Mouse (Mus musculus) midbrain, embryonic 12.5 days (tissue): ENCODE measurements around the gene Pdlim4. TPM values are rescaled to one million over a fixed set of nuclear protein-coding genes. Genes with fewer than 3 reads are reported as not detected.
"Not testable (repeated sequence)": the region's sequence is repeated elsewhere in the genome, so short reads cannot be mapped to it uniquely, and the experiment has no call there.

Experiments
- ATAC-seq: fragments of 200-750 bp; cut with Nextera tagmentation; 2 replicates; pipeline ENCODE4 v1.8.0; 2017; ENCODE audit warnings: low read depth, moderate TSS enrichment, moderate library complexity; ENCODE audit not compliant: low FRiP score
- H3K27ac ChIP-seq: fragments of 300-500 bp; sonication (generic); replicated peaks from 2 replicates; pipeline ENCODE4 v1.5.1; 2016; ENCODE audit warnings: mild to moderate bottlenecking
- H3K27me3 ChIP-seq: fragments of 300-500 bp; sonication (generic); 2 replicates; pipeline ENCODE4 v1.6.1; 2016; ENCODE audit warnings: mild to moderate bottlenecking
- H3K36me3 ChIP-seq: fragments of 300-500 bp; sonication (generic); 2 replicates; pipeline ENCODE4 v1.6.1; 2016
- H3K4me1 ChIP-seq: fragments of 300-500 bp; sonication (generic); 2 replicates; pipeline ENCODE4 v1.6.1; 2016
- H3K4me2 ChIP-seq: fragments of 300-500 bp; sonication (generic); replicated peaks from 2 replicates; pipeline ENCODE4 v1.6.1; 2016; ENCODE audit warnings: mild to moderate bottlenecking, moderate library complexity
- H3K4me3 ChIP-seq: fragments of 300-500 bp; sonication (generic); 2 replicates; pipeline ENCODE4 v1.5.1; 2016; ENCODE audit warnings: mild to moderate bottlenecking
- H3K9ac ChIP-seq: fragments of 300-500 bp; sonication (generic); replicated peaks from 2 replicates; pipeline ENCODE4 v1.6.1; 2016; ENCODE audit warnings: mild to moderate bottlenecking, moderate library complexity
- H3K9me3 ChIP-seq: fragments of 300-500 bp; sonication (generic); 2 replicates; pipeline ENCODE4 v1.6.1; 2016; ENCODE audit warnings: mild to moderate bottlenecking
- WGBS: fragments of 180-500 bp; shearing (Covaris S2); methylation state at CpG from one replicate; pipeline ENCODE4 v1.1.7; 2016; 5-methylcytosine and 5-hydroxymethylcytosine counted together
- polyA plus RNA-seq: library from polyadenylated mRNA; unstranded; fragments of >200 nt; fragmentation: Nextera tagmentation; extraction: Ambion mirVana; gene quantifications from 2 replicates; pipeline ENCODE4 v1.2.1, GENCODE M21; 2016

The Pdlim4 gene
- polyA plus RNA-seq, 1 experiment from 2014 or later = 36.4 TPM

- no peak overlapping the region for H3K4me3 ChIP-seq
- no peak overlapping the region for H3K4me2 ChIP-seq
- H3K27ac ChIP-seq = no peak overlapping the region
- no peak for ATAC-seq
- no peaks in the 10 kb centered on the region for H3K36me3 ChIP-seq
- H3K4me1 ChIP-seq = no peaks in the 10 kb centered on the region
- peaks cover 14% of the 10 kb centered on the region for H3K27me3 ChIP-seq
- H3K9ac ChIP-seq = no peak overlapping the region
- no peaks in the 10 kb centered on the region for H3K9me3 ChIP-seq
- WGBS = 87% methylated on average over 5 of the region's 5 CpGs
Measured at GRCm38 (mm10) chr11:54021396-54022093, 47.3 kb downstream of the Pdlim4 start.

GRCm38 (mm10) chr11:54018893-54019732 lies 49.7 kb downstream of the Pdlim4 start:
- 83% methylated on average over 3 of the region's 3 CpGs for WGBS
- ATAC-seq = no peak
- no peaks in the 10 kb centered on the region for H3K36me3 ChIP-seq
- H3K4me1 ChIP-seq = no peaks in the 10 kb centered on the region
- no peak overlapping the region for H3K9ac ChIP-seq
- H3K27me3 ChIP-seq = no peaks in the 10 kb centered on the region; the same call in 1 of the 2 replicates
- no peaks in the 10 kb centered on the region for H3K9me3 ChIP-seq
- H3K4me3 ChIP-seq = no peak overlapping the region
- no peak overlapping the region for H3K4me2 ChIP-seq
- H3K27ac ChIP-seq = no peak overlapping the region

GRCm38 (mm10) chr11:54017596-54017995 lies 51.2 kb downstream of the Pdlim4 start:
- Histone ChIP-seq H3K9me3 (no peaks in the 10 kb centered on the region), H3K36me3 (no peaks in the 10 kb centered on the region), H3K4me2 (no peak overlapping the region), H3K27me3 (no peaks in the 10 kb centered on the region; the same call in 1 of the 2 replicates), H3K4me1 (no peaks in the 10 kb centered on the region), H3K4me3 (no peak overlapping the region), H3K27ac (no peak overlapping the region), H3K9ac (no peak overlapping the region)
- ATAC-seq = no peak
- 78% methylated on average over 4 of the region's 4 CpGs for WGBS

- Histone ChIP-seq H3K4me2 (no peak overlapping the region), H3K9me3 (no peaks in the 10 kb centered on the region), H3K27me3 (no peaks in the 10 kb centered on the region; the same call in 1 of the 2 replicates), H3K36me3 (no peaks in the 10 kb centered on the region), H3K9ac (no peak overlapping the region), H3K27ac (no peak overlapping the region), H3K4me3 (no peak overlapping the region), H3K4me1 (no peaks in the 10 kb centered on the region)
- no peak for ATAC-seq
- WGBS = 80% methylated on average over 8 of the region's 8 CpGs
Measured at GRCm38 (mm10) chr11:54016051-54016450, 52.8 kb downstream of the Pdlim4 start.

- H3K4me1 ChIP-seq = no peaks in the 10 kb centered on the region; the same call in 1 of the 2 replicates
- WGBS = 90% methylated on average over 5 of the region's 5 CpGs
- no peak for ATAC-seq
- no peak overlapping the region for H3K9ac ChIP-seq
- no peaks in the 10 kb centered on the region for H3K36me3 ChIP-seq
- no peak overlapping the region for H3K4me3 ChIP-seq
- no peaks in the 10 kb centered on the region for H3K9me3 ChIP-seq
- no peak overlapping the region for H3K4me2 ChIP-seq
- H3K27ac ChIP-seq = no peak overlapping the region
- H3K27me3 ChIP-seq = no peaks in the 10 kb centered on the region
Measured at GRCm38 (mm10) chr11:54012961-54013360, 55.9 kb downstream of the Pdlim4 start.

- H3K4me3 ChIP-seq = no peak overlapping the region
- H3K36me3 ChIP-seq = no peaks in the 10 kb centered on the region
- no peaks in the 10 kb centered on the region for H3K9me3 ChIP-seq
- H3K27ac ChIP-seq = no peak overlapping the region
- WGBS = 91% methylated on average over 2 of the region's 2 CpGs
- H3K4me2 ChIP-seq = no peak overlapping the region
- no peaks in the 10 kb centered on the region for H3K27me3 ChIP-seq
- no peaks in the 10 kb centered on the region; the same call in 1 of the 2 replicates for H3K4me1 ChIP-seq
- ATAC-seq = no peak
- H3K9ac ChIP-seq = no peak overlapping the region
Measured at GRCm38 (mm10) chr11:54011255-54011654, 57.6 kb downstream of the Pdlim4 start.

GRCm38 (mm10) chr11:54008416-54008920 lies 60.3 kb downstream of the Pdlim4 start:
- no peak for ATAC-seq
- Histone ChIP-seq H3K9ac (no peak overlapping the region), H3K4me2 (no peak overlapping the region), H3K9me3 (no peaks in the 10 kb centered on the region), H3K27ac (no peak overlapping the region), H3K4me1 (no peaks in the 10 kb centered on the region; the same call in 1 of the 2 replicates), H3K4me3 (no peak overlapping the region), H3K36me3 (no peaks in the 10 kb centered on the region), H3K27me3 (no peaks in the 10 kb centered on the region)
- 76% methylated on average over 10 of the region's 10 CpGs for WGBS

- no peak overlapping the region for H3K4me3 ChIP-seq
- WGBS = 88% methylated on average over 11 of the region's 11 CpGs
- H3K4me2 ChIP-seq = no peak overlapping the region
- H3K36me3 ChIP-seq = no peaks in the 10 kb centered on the region
- H3K9me3 ChIP-seq = no peaks in the 10 kb centered on the region
- no peak overlapping the region for H3K27ac ChIP-seq
- H3K4me1 ChIP-seq = no peaks in the 10 kb centered on the region; the same call in 1 of the 2 replicates
- H3K9ac ChIP-seq = no peak overlapping the region
- ATAC-seq = no peak
- H3K27me3 ChIP-seq = no peaks in the 10 kb centered on the region
Measured at GRCm38 (mm10) chr11:54007717-54008116, 61.1 kb downstream of the Pdlim4 start.

- no peak for ATAC-seq
- 87% methylated on average over 4 of the region's 4 CpGs for WGBS
Measured at GRCm38 (mm10) chr11:54006901-54007300, 61.9 kb downstream of the Pdlim4 start.

GRCm38 (mm10) chr11:54006362-54006761 lies 62.5 kb downstream of the Pdlim4 start:
- WGBS = 74% methylated on average over 5 of the region's 5 CpGs
- ATAC-seq = not testable (repeated sequence)

More at GRCm38 (mm10) chr11:54006901-54007300, 61.9 kb downstream of the Pdlim4 start:
- Histone ChIP-seq H3K27ac (no peak overlapping the region), H3K27me3 (no peaks in the 10 kb centered on the region), H3K9ac (no peak overlapping the region), H3K4me3 (no peak overlapping the region), H3K36me3 (no peaks in the 10 kb centered on the region), H3K9me3 (no peaks in the 10 kb centered on the region), H3K4me1 (no peaks in the 10 kb centered on the region; the same call in 1 of the 2 replicates), H3K4me2 (no peak overlapping the region)

More at GRCm38 (mm10) chr11:54006362-54006761, 62.5 kb downstream of the Pdlim4 start:
- not testable (repeated sequence) for H3K9me3 ChIP-seq, H3K4me3 ChIP-seq, H3K4me2 ChIP-seq, H3K9ac ChIP-seq, H3K27me3 ChIP-seq, H3K27ac ChIP-seq, H3K36me3 ChIP-seq, H3K4me1 ChIP-seq
